Mouse (Mus musculus) myocyte (in vitro differentiated cells): Measurements from ENCODE around the gene Rpa1.

Source experiments
- CEBPB ChIP-seq: IDR thresholded peaks from 2 replicates; pipeline ENCODE4 v1.6.1; 2011; ENCODE audit warnings: mild to moderate bottlenecking, moderate library complexity; ENCODE audit not compliant: poor library complexity, insufficient read depth, severe bottlenecking
- POLR2A ChIP-seq: IDR thresholded peaks from one replicate; pipeline ENCODE4 v1.6.1; 2011; ENCODE audit warnings: low read depth, mild to moderate bottlenecking, control low read depth, moderate library complexity; ENCODE audit not compliant: insufficient read length

- TF ChIP-seq CEBPB (no peak), POLR2A (no peak)
These were observed 54.2 kb downstream of the Rpa1 start for GRCm38 (mm10) chr11:75293852-75294361.
